10 mouse cellular contexts compared by ENCODE assay signal in the genomic region with DNA sequence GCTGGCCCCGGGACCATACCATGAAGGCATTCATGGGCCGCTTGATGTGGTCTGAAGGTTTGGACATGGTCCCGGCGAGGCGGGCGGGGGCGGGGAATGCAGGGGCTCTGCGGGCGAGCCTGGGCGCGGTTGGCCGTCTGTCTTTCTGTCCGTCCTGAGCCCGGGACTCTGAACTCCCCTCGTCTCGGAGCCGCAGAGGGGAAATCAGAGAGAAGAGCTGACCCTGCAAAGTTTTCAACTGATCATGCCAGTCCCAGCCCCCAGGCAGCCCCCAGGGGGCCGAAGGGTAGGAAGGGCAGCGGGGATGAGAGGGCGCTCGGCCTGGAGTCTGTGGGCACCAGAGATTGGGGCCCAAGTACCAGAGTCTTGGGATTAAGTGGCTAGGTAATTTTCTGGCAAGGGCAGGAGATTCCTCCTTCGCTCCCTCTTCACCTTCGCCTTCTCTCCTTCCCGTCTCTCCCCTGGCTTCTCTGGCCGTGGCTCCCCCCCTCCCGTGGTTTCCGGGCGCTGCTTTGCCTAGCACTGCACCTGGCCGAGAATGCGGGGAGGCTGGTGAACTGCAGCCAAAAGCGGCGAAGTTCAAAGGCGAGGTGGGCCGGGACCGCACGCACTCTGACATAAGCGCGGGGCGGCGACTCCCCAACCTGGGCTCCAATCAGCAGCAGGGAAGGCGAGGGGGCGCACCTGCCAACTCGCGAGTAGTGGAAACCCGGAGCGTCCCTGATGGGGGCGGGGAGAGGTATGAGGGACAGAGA. TPM values are rescaled to one million over a fixed set of nuclear protein-coding genes. Genes with fewer than 3 reads are reported as not detected.
DNase-seq lines count a peak whose midpoint lies in the region; ATAC-seq lines count a peak whose summit lies in the region.
"Had no signal": no experiment of that assay in that cellular context is flagged by ENCODE, and none has a peak within 500 bp of the region (broad histone marks: within the 10 kb centered on the region; RNA-seq: fewer than 3 reads in every experiment).

A gene (minus strand): TSS at position 553 of the 755 bp plus-strand sequence.

- whole genome bisulfite sequencing in heart, embryonic 10.5 days, result 1% methylated on average over 47 of the region's 47 CpGs
- under 1% methylated on average over 47 of the region's 47 CpGs for WGBS in embryonic facial prominence, embryonic 10.5 days
- WGBS in limb, embryonic 11.5 days, result under 1% methylated on average over 45 of the region's 47 CpGs
- WGBS in neural tube, embryonic 13.5 days, result 1% methylated on average over 47 of the region's 47 CpGs

- H3K36me3 ChIP-seq in heart, embryonic 10.5 days, result no peaks in the 10 kb centered on the region
- no peaks in the 10 kb centered on the region for H3K36me3 ChIP-seq in embryonic facial prominence, embryonic 10.5 days (replicated peaks)
- no peaks in the 10 kb centered on the region for H3K36me3 ChIP-seq in limb, embryonic 11.5 days (ENCODE audit: control insufficient read depth, insufficient read depth, low read length)
- no peaks in the 10 kb centered on the region for H3K36me3 ChIP-seq in neural tube, embryonic 13.5 days

- DNase-seq in heart, embryonic 10.5 days (ENCODE audit: low spot score), result no peak
- no peak for DNase-seq in heart, postnatal 4 days
- peak; percentile 73 for DNase-seq in embryonic facial prominence, embryonic 10.5 days (ENCODE audit: low spot score)
- peak; percentile 73 for DNase-seq in limb, embryonic 11.5 days (ENCODE audit: low spot score)
- DNase-seq in layer of hippocampus, postnatal 14 days (ENCODE audit: low spot score in 2 of 2), result no peak
- no peak for DNase-seq in frontal cortex, postnatal 14 days (ENCODE audit: low spot score in 2 of 2)
- no peak for DNase-seq in right cerebral cortex, postnatal 10 days (ENCODE audit: low spot score in 2 of 2)

- H3K9ac ChIP-seq in limb, embryonic 11.5 days (ENCODE audit: low read length), result no peak within 1 kb of the TSS
- H3K9ac ChIP-seq in neural tube, embryonic 13.5 days, result peak within 1 kb of the TSS; percentile 26; the same call in 1 of the 2 replicates

- peak within 1 kb of the TSS; percentile 49 for H3K4me3 ChIP-seq in heart, embryonic 10.5 days
- H3K4me3 ChIP-seq in embryonic facial prominence, embryonic 10.5 days, result peak within 1 kb of the TSS; percentile 47
- peak within 1 kb of the TSS; percentile 17; the same call in 1 of the 2 replicates for H3K4me3 ChIP-seq in limb, embryonic 11.5 days (ENCODE audit: low read depth, low read length)
- peak within 1 kb of the TSS; percentile 20 for H3K4me3 ChIP-seq in neural tube, embryonic 13.5 days

- 0 out of 2 replicates have a peak, but pooled peaks have one; percentile 42 for ATAC-seq in limb, embryonic 11.5 days (ENCODE audit: insufficient number of reproducible peaks, low FRiP score, low TSS enrichment, low read depth)
- ATAC-seq in neural tube, embryonic 13.5 days (ENCODE audit: low read depth), result no peak

- H3K4me2 ChIP-seq in limb, embryonic 11.5 days (ENCODE audit: low read depth, severe bottlenecking), result peak within 1 kb of the TSS; percentile 39
- peak within 1 kb of the TSS; percentile 34 for H3K4me2 ChIP-seq in neural tube, embryonic 13.5 days

- H3K9me3 ChIP-seq in heart, embryonic 10.5 days, result no peaks in the 10 kb centered on the region
- H3K9me3 ChIP-seq in embryonic facial prominence, embryonic 10.5 days, result no peaks in the 10 kb centered on the region
- H3K9me3 ChIP-seq in limb, embryonic 11.5 days (ENCODE audit: control insufficient read depth, low read length), result no peaks in the 10 kb centered on the region
- H3K9me3 ChIP-seq in neural tube, embryonic 13.5 days, result no peaks in the 10 kb centered on the region

- H3K4me1 ChIP-seq in heart, embryonic 10.5 days, result peaks cover 27% of the 10 kb centered on the region
- peaks cover 47% of the 10 kb centered on the region for H3K4me1 ChIP-seq in embryonic facial prominence, embryonic 10.5 days
- H3K4me1 ChIP-seq in limb, embryonic 11.5 days (ENCODE audit: control insufficient read depth, insufficient read depth, low read length), result peaks cover 11% of the 10 kb centered on the region; the same call in 1 of the 2 replicates
- peaks cover 29% of the 10 kb centered on the region for H3K4me1 ChIP-seq in neural tube, embryonic 13.5 days (replicated peaks)

- no peak within 1 kb of the TSS for H3K27ac ChIP-seq in heart, embryonic 10.5 days
- H3K27ac ChIP-seq in embryonic facial prominence, embryonic 10.5 days (replicated peaks), result peak within 1 kb of the TSS; percentile 19; the same call in 1 of the 2 replicates
- H3K27ac ChIP-seq in limb, embryonic 11.5 days (replicated peaks; ENCODE audit: low read depth, low read length), result no peak within 1 kb of the TSS
- no peak within 1 kb of the TSS; the same call in 1 of the 2 replicates for H3K27ac ChIP-seq in neural tube, embryonic 13.5 days (replicated peaks)

- H3K27me3 ChIP-seq in heart, embryonic 10.5 days (ENCODE audit: insufficient read depth, poor library complexity, severe bottlenecking), result peaks cover 100% of the 10 kb centered on the region
- H3K27me3 ChIP-seq in embryonic facial prominence, embryonic 10.5 days (replicated peaks; ENCODE audit: low read depth, poor library complexity, severe bottlenecking), result peaks cover 100% of the 10 kb centered on the region
- H3K27me3 ChIP-seq in limb, embryonic 11.5 days (ENCODE audit: control insufficient read depth, insufficient read depth, low read length), result peaks cover 94% of the 10 kb centered on the region
- peaks cover 100% of the 10 kb centered on the region for H3K27me3 ChIP-seq in neural tube, embryonic 13.5 days

RNA-seq across cellular contexts. Expression of the gene that starts here (rescaled TPM):
- 0.18 TPM in 1 of 2 replicates, not detected in the other for polyA plus RNA-seq in heart, embryonic 10.5 days (2016; fragmentation: Nextera tagmentation; extraction: Ambion mirVana)
- not detected for total RNA-seq in heart, postnatal 4 days (2021)
- 2.0 and 2.8 TPM in 2 replicates for polyA plus RNA-seq in embryonic facial prominence, embryonic 10.5 days (2016; fragmentation: Nextera tagmentation; extraction: Ambion mirVana)
- polyA plus RNA-seq in limb, embryonic 11.5 days (2014; fragmentation: Nextera tagmentation; extraction: Ambion mirVana), result 0.14 and 0.20 TPM in 2 replicates
- 10.2 and 11.3 TPM in 2 replicates for polyA plus RNA-seq in neural tube, embryonic 13.5 days (2015; fragmentation: Nextera tagmentation; extraction: Ambion mirVana)
- total RNA-seq in layer of hippocampus, postnatal 14 days (2021), result under 1 TPM in 1 of 2 experiments, not detected in 1; 0.91 TPM
- polyA plus RNA-seq: C2C12; cortical plate, adult 2 months had no signal

Comparison
In these comparisons a context has a peak if more than half of its experiments do, and no peak if none do; other contexts are left out.
1. Peak in DNase-seq, ATAC-seq, H3K4me3 ChIP-seq and H3K4me2 ChIP-seq in limb, embryonic 11.5 days; RNA of the gene not detected or under 1 TPM.